Mouse (Mus musculus) Patski (cell line): ENCODE measurements around the gene Pdxp. TPM values are rescaled to one million over a fixed set of nuclear protein-coding genes. Genes with fewer than 3 reads are reported as not detected.

Experiments used
- ATAC-seq: fragments of 100-300 bp; one replicate; pipeline ENCODE4 v1.8.0; 2021
- CTCF ChIA-PET: fragments of 350-600 bp; sonication (Branson Sonifier 250); formaldehyde crosslinking; loops from one replicate; lab custom pipeline; 2022; ENCODE audit warnings: inconsistent platforms; lab: Charles Lee
- POLR2A ChIA-PET: fragments of 350-600 bp; sonication (Branson Sonifier 250); formaldehyde crosslinking; loops from one replicate; lab custom pipeline; 2022; ENCODE audit warnings: antibody characterized with exemption, inconsistent platforms; lab: Charles Lee
- DNase-seq: peaks from one replicate; pipeline ENCODE4 v3.0.0-alpha.2; 2011; ENCODE audit warnings: low read depth, low spot score
- H3K27me3 ChIP-seq: fragments of 371-371 bp; one replicate; pipeline ENCODE4 v1.5.1; 2021
- CTCF ChIP-seq: fragments of 100-300 bp; IDR thresholded peaks from one replicate; pipeline ENCODE4 v1.5.1; 2021
- in situ Hi-C: fragments of 300-500 bp; cut with MboI; formaldehyde crosslinking; loops from 3 replicates; pipeline ENCODE4 v1.11.1; 2018; ENCODE audit warnings: low pct_unique_long_range_greater_than_20kb, mixed read lengths
- polyA plus RNA-seq: library from polyadenylated mRNA; unstranded; gene quantifications from one replicate; pipeline ENCODE4 v1.2.3, GENCODE M21; 2021

Gene Pdxp
- polyA plus RNA-seq, 1 experiment from 2014 or later = 10.6 TPM

GRCm38 (mm10) chr15:78914091-78914822 is 538 bp downstream of the Pdxp start:
- ATAC-seq (peak; percentile 7), DNase-seq (no peak)
- ChIA-PET POLR2A (interaction anchor here (0.6 to 4.6 kb wide), 7 partner anchors 13 to 327 kb away, joined by 3 to 41 read pairs (median 4); partner anchors contain the start of genes Lgals1 and Nol12), CTCF (interaction anchor here (1.4 to 5.7 kb wide), 8 partner anchors 9 to 57 kb away, joined by 3 to 136 read pairs (median 21); partner anchors contain the start of genes Lgals1 and Nol12)
- TF ChIP-seq CTCF = no peak
- H3K27me3 ChIP-seq = no peaks in the 10 kb centered on the region
- in situ Hi-C loops = no loop called here

GRCm38 (mm10) chr15:78914823-78915659 is 1.3 kb downstream of the Pdxp start:
- ChIA-PET CTCF (interaction anchor here (1.0 to 5.7 kb wide), 16 partner anchors 10 to 115 kb away, joined by 3 to 136 read pairs (median 5); partner anchors contain the start of genes Lgals1, Nol12 and Triobp), POLR2A (interaction anchor here (0.7 to 4.6 kb wide), 8 partner anchors 9 to 328 kb away, joined by 3 to 41 read pairs (median 6); partner anchors contain the start of genes Lgals1, Nol12 and Triobp)
- in situ Hi-C loops = loop anchor here (5.0 kb wide), 1 partner anchor 37 kb away; no protein-coding TSS in a partner anchor
- H3K27me3 ChIP-seq = no peaks in the 10 kb centered on the region
- ATAC-seq (no peak), DNase-seq (no peak)
- no peak for TF ChIP-seq CTCF

- CTCF ChIA-PET = interaction anchor here (1.0 to 5.7 kb wide), 16 partner anchors 9 to 115 kb away, joined by 3 to 136 read pairs (median 5); partner anchors contain the start of genes Lgals1, Nol12 and Triobp
- ATAC-seq = no peak
These were observed 1.9 kb downstream of the Pdxp start for GRCm38 (mm10) chr15:78915660-78916017.

GRCm38 (mm10) chr15:78916052-78916826 is 2.5 kb downstream of the Pdxp start:
- DNase-seq (no peak), ATAC-seq (no peak)
- H3K27me3 ChIP-seq = no peaks in the 10 kb centered on the region
- no peak for TF ChIP-seq CTCF
- POLR2A ChIA-PET = interaction anchor here (1.1 to 4.6 kb wide), 5 partner anchors 8 to 26 kb away, joined by 3 to 41 read pairs (median 8); partner anchors contain the start of genes Lgals1 and Nol12
- CTCF ChIA-PET = interaction anchor here (0.7 to 5.7 kb wide), 18 partner anchors 9 to 156 kb away, joined by 3 to 136 read pairs (median 4); partner anchors contain the start of genes Lgals1, Nol12 and Triobp
- in situ Hi-C loops = loop anchor here (5.0 kb wide), 1 partner anchor 36 kb away; no protein-coding TSS in a partner anchor

More at GRCm38 (mm10) chr15:78915660-78916017, 1.9 kb downstream of the Pdxp start:
- TF ChIP-seq CTCF = no peak
- DNase-seq = no peak
- POLR2A ChIA-PET = interaction anchor here (0.9 to 4.6 kb wide), 6 partner anchors 9 to 31 kb away, joined by 3 to 41 read pairs (median 8); partner anchors contain the start of genes Lgals1, Nol12 and Triobp
- H3K27me3 ChIP-seq = no peaks in the 10 kb centered on the region
- in situ Hi-C loops = loop anchor here (5.0 kb wide), 1 partner anchor 37 kb away; no protein-coding TSS in a partner anchor

GRCm38 (mm10) chr15:78918126-78918525 is 4.4 kb downstream of the Pdxp start:
- DNase-seq = no peak
- ChIA-PET POLR2A (no interaction called here), CTCF (interaction anchor here (5.0 kb wide), 1 partner anchor 14 kb away, joined by 19 read pairs; no protein-coding TSS in a partner anchor)
- H3K27me3 ChIP-seq = no peaks in the 10 kb centered on the region
- no peak for ATAC-seq
- in situ Hi-C loops = loop anchor here (5.0 kb wide), 1 partner anchor 34 kb away; no protein-coding TSS in a partner anchor
- no peak for TF ChIP-seq CTCF

DNA sequence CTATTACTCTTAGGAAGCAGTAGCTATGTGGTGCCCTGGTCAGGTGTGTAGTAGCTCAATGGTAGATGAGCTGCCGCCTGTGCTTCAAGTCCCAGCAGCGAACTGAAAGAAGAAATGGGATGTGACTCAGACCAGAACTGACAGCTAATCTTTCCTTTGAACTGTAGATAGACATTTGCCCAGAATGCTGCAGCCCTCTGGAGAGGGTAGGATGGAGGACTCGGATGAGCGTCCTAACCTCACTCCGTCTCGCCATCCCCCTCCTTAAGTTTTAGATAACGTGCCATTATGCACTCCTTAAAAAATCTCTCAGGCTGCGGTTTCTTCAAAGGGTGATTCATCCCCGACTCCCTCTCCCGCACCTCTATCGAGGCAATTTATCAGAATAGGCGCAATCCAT is 6.2 kb downstream of the Pdxp start:
- no peaks in the 10 kb centered on the region for H3K27me3 ChIP-seq
- no peak for DNase-seq
- ATAC-seq = no peak
- ChIA-PET POLR2A (no interaction called here), CTCF (interaction anchor here (1.0 to 5.0 kb wide), 4 partner anchors 12 to 152 kb away, joined by 3 to 19 read pairs (median 4); no protein-coding TSS in a partner anchor)
- TF ChIP-seq CTCF = no peak
- in situ Hi-C loops = loop anchor here (5.0 kb wide), 1 partner anchor 32 kb away; no protein-coding TSS in a partner anchor

GRCm38 (mm10) chr15:78922700-78923099 is 9.0 kb downstream of the Pdxp start:
- POLR2A ChIA-PET = interaction anchor here (1.3 kb wide), 1 partner anchor 12 kb away, joined by 3 read pairs; the partner anchor contains the start of gene Nol12
- no peak for DNase-seq
- no peak for TF ChIP-seq CTCF
- no peaks in the 10 kb centered on the region for H3K27me3 ChIP-seq
- CTCF ChIA-PET = interaction anchor here (3.9 to 5.0 kb wide), 2 partner anchors 7 to 9 kb away, joined by 19 to 36 read pairs; no protein-coding TSS in a partner anchor
- in situ Hi-C loops = no loop called here
- no peak for ATAC-seq

- ChIA-PET CTCF (interaction anchor here (1.9 to 3.9 kb wide), 2 partner anchors 8 to 19 kb away, joined by 5 to 36 read pairs; no protein-coding TSS in a partner anchor), POLR2A (no interaction called here)
- TF ChIP-seq CTCF = no peak
- H3K27me3 ChIP-seq = no peaks in the 10 kb centered on the region
- DNase-seq (no peak), ATAC-seq (no peak)
- in situ Hi-C loops = no loop called here
These were observed 9.9 kb downstream of the Pdxp start for GRCm38 (mm10) chr15:78923585-78923984.

DNA sequence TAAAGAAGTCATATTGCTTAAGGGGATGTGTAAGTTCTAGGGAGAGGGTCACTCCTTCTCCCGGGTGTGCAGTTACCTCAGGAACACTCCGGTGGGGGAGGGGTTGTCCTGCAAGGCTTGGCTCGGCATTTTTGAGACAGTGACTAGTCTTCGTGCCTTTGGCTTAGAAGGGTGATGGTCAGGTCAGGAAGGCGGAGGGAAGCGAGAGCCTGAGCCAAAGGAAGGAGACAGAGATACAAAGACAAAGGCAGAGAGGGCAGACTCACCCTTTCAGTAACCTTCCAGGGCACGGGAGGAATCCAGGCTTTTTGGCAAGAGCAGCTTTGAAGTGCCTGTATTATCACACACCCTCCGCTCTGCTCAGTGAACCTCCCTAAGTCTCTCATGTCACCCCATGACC is 11.4 kb downstream of the Pdxp start:
- no peak for DNase-seq
- CTCF ChIA-PET = interaction anchor here (1.1 to 3.9 kb wide), 4 partner anchors 8 to 18 kb away, joined by 3 to 36 read pairs (median 4); partner anchors contain the start of gene Pdxp
- no peaks in the 10 kb centered on the region for H3K27me3 ChIP-seq
- no peak for ATAC-seq
- POLR2A ChIA-PET = no interaction called here
- no peak for TF ChIP-seq CTCF
- in situ Hi-C loops = no loop called here
